13 mouse cellular contexts compared by ENCODE assay signal in genomic region chr10:116828099-116828498, GRCm38 (mm10).
DNase-seq lines count a peak whose midpoint lies in the region; ATAC-seq and TF ChIP-seq lines count a peak whose summit lies in the region.
"Had no signal": no experiment of that assay in that cellular context is flagged by ENCODE, and none has a peak within 500 bp of the region (broad histone marks: within the 10 kb centered on the region; RNA-seq: fewer than 3 reads in every experiment).

No protein-coding gene starts in this region.

- H3K4me2 ChIP-seq in heart, embryonic 16.5 days (ENCODE audit: low read depth, low read length), result no peak overlapping the region
- no peak overlapping the region for H3K4me2 ChIP-seq in limb, embryonic 13.5 days (replicated peaks)
- H3K4me2 ChIP-seq: liver, embryonic 15.5 days had no signal

- no peak for TF ChIP-seq CTCF in brain, embryonic 14.5 days (IDR thresholded peaks at IDR 0.05; ENCODE audit: borderline replicate concordance, extremely low read depth, insufficient read depth, insufficient read length)

- H3K4me1 ChIP-seq in heart, embryonic 16.5 days (ENCODE audit: control insufficient read depth, insufficient read depth, low read length), result no peaks in the 10 kb centered on the region
- H3K4me1 ChIP-seq in limb, embryonic 13.5 days, result peaks cover 14% of the 10 kb centered on the region; the same call in 1 of the 2 replicates
- H3K4me1 ChIP-seq: liver, embryonic 15.5 days had no signal

- ATAC-seq in heart, embryonic 16.5 days (replicated peaks; ENCODE audit: extremely low read depth, insufficient read depth, low FRiP score), result peak; percentile 57
- ATAC-seq in limb, embryonic 13.5 days (ENCODE audit: low FRiP score, low read depth), result peak; percentile 72
- no peak for ATAC-seq in megakaryocyte-erythroid progenitor cell, adult 5-6 weeks (replicated peaks; ENCODE audit: low FRiP score, low TSS enrichment, poor library complexity, severe bottlenecking)
- no peak for ATAC-seq in CD4-positive, CD25-positive, alpha-beta regulatory T cell, adult 4 months

- 50% methylated on average over 4 of the region's 4 CpGs for WGBS in heart, embryonic 16.5 days
- WGBS in limb, embryonic 13.5 days, result 29% methylated on average over 4 of the region's 4 CpGs

- peak; percentile 86 for DNase-seq in A20 (ENCODE audit: low read depth, low spot score)
- peak; percentile 14 for DNase-seq in brain, embryonic 14.5 days (ENCODE audit: low read depth)
- DNase-seq in cerebellum, postnatal 4 days (ENCODE audit: low spot score in 2 of 2), result no peak
- no peak for DNase-seq in urinary bladder, postnatal 14 days (ENCODE audit: low spot score)
- DNase-seq: gastrocnemius, adult 2 months; kidney, postnatal 4 days; right cerebral cortex, adult 18-20 months; thymus, adult 18-20 months had no signal

- no peaks in the 10 kb centered on the region for H3K9me3 ChIP-seq in heart, embryonic 16.5 days (replicated peaks; ENCODE audit: control insufficient read depth, low read length)
- H3K9me3 ChIP-seq in limb, embryonic 13.5 days, result no peaks in the 10 kb centered on the region
- H3K9me3 ChIP-seq: liver, embryonic 15.5 days had no signal

- H3K36me3 ChIP-seq in heart, embryonic 16.5 days (ENCODE audit: control insufficient read depth, insufficient read depth), result no peaks in the 10 kb centered on the region
- H3K36me3 ChIP-seq in limb, embryonic 13.5 days, result no peaks in the 10 kb centered on the region
- H3K36me3 ChIP-seq: liver, embryonic 15.5 days had no signal

- no peak overlapping the region for H3K27ac ChIP-seq in heart, embryonic 16.5 days (ENCODE audit: low read length)
- H3K27ac ChIP-seq in limb, embryonic 13.5 days, result no peak overlapping the region
- H3K27ac ChIP-seq: gastrocnemius, adult 2 months; liver, embryonic 15.5 days had no signal

- H3K9ac ChIP-seq in heart, embryonic 16.5 days (ENCODE audit: low read length), result no peak overlapping the region
- H3K9ac ChIP-seq in limb, embryonic 13.5 days, result no peak overlapping the region
- H3K9ac ChIP-seq: liver, embryonic 15.5 days had no signal

- no peaks in the 10 kb centered on the region for H3K27me3 ChIP-seq in heart, embryonic 16.5 days (ENCODE audit: control insufficient read depth, insufficient read depth, low read length)
- no peaks in the 10 kb centered on the region for H3K27me3 ChIP-seq in limb, embryonic 13.5 days
- H3K27me3 ChIP-seq: liver, embryonic 15.5 days had no signal

- no peak overlapping the region for H3K4me3 ChIP-seq in heart, embryonic 16.5 days (ENCODE audit: low read length)
- no peak overlapping the region for H3K4me3 ChIP-seq in limb, embryonic 13.5 days
- H3K4me3 ChIP-seq: gastrocnemius, adult 2 months; liver, embryonic 15.5 days had no signal

- no peak for TF ChIP-seq POLR2A in brain, embryonic 14.5 days (IDR thresholded peaks at IDR 0.05; ENCODE audit: borderline replicate concordance, extremely low read depth, insufficient read depth, insufficient read length, poor library complexity, severe bottlenecking)

Comparison
In these comparisons a context has a peak if more than half of its experiments do, and no peak if none do; other contexts are left out.
1. DNase-seq: peak in A20 (single experiment) and brain, embryonic 14.5 days (single experiment); none in cerebellum, postnatal 4 days (0 of 2) and urinary bladder, postnatal 14 days (single experiment).
2. ATAC-seq: peak in heart, embryonic 16.5 days (single experiment) and limb, embryonic 13.5 days (single experiment); none in megakaryocyte-erythroid progenitor cell, adult 5-6 weeks (single experiment) and CD4-positive, CD25-positive, alpha-beta regulatory T cell, adult 4 months (single experiment).